Mouse (Mus musculus): ENCODE results near the gene Pex5l. TPM values are rescaled to one million over a fixed set of nuclear protein-coding genes. Genes with fewer than 3 reads are reported as not detected.
A peak's percentile ranks its signal among the peaks of the same experiment; 100 is the strongest.

Pex5l gene
- polyA plus RNA-seq, 1 experiment from 2014 or later: 1.0 TPM

- no peak overlapping the region for H3K9ac ChIP-seq (ENCODE audit: low read length)
- no peak overlapping the region for H3K4me2 ChIP-seq (ENCODE audit: low read length)
- no peak for ATAC-seq
- no peaks in the 10 kb centered on the region for H3K36me3 ChIP-seq (ENCODE audit: control insufficient read depth, insufficient read depth, low read length)
- no peaks in the 10 kb centered on the region for H3K9me3 ChIP-seq (replicated peaks; ENCODE audit: control insufficient read depth, low read length)
- no peak for DNase-seq (ENCODE audit: low spot score)
- no peak overlapping the region for H3K27ac ChIP-seq (ENCODE audit: low read depth, low read length)
- no peaks in the 10 kb centered on the region for H3K4me1 ChIP-seq (ENCODE audit: control insufficient read depth, insufficient read depth, low read length)
- H3K27me3 ChIP-seq (replicated peaks; ENCODE audit: control insufficient read depth, insufficient read depth, low read length): no peaks in the 10 kb centered on the region
- 75% methylated on average over 9 of the region's 9 CpGs for WGBS
- no peak overlapping the region for H3K4me3 ChIP-seq (ENCODE audit: low read depth, low read length)
Measured at GRCm38 (mm10) chr3:33098550-33099295, 44.3 kb downstream of the Pex5l start.

- WGBS: 63% methylated on average over 6 of the region's 6 CpGs
- Histone ChIP-seq H3K4me3 (ENCODE audit: low read depth, low read length) (no peak overlapping the region), H3K36me3 (ENCODE audit: control insufficient read depth, insufficient read depth, low read length) (no peaks in the 10 kb centered on the region), H3K9me3 (replicated peaks; ENCODE audit: control insufficient read depth, low read length) (no peaks in the 10 kb centered on the region), H3K9ac (ENCODE audit: low read length) (no peak overlapping the region), H3K27ac (ENCODE audit: low read depth, low read length) (no peak overlapping the region), H3K4me1 (ENCODE audit: control insufficient read depth, insufficient read depth, low read length) (peaks cover 3% of the 10 kb centered on the region; the same call in 1 of the 2 replicates), H3K4me2 (ENCODE audit: low read length) (no peak overlapping the region), H3K27me3 (replicated peaks; ENCODE audit: control insufficient read depth, insufficient read depth, low read length) (no peaks in the 10 kb centered on the region)
- ATAC-seq (no peak), DNase-seq (ENCODE audit: low spot score) (no peak)
Measured at GRCm38 (mm10) chr3:33093646-33094045, 49.4 kb downstream of the Pex5l start.

- no peaks in the 10 kb centered on the region for H3K27me3 ChIP-seq (replicated peaks; ENCODE audit: control insufficient read depth, insufficient read depth, low read length)
- no peaks in the 10 kb centered on the region for H3K36me3 ChIP-seq (ENCODE audit: control insufficient read depth, insufficient read depth, low read length)
- H3K4me3 ChIP-seq (ENCODE audit: low read depth, low read length): peak overlapping the region; percentile 0; the same call in 1 of the 2 replicates
- peaks cover 3% of the 10 kb centered on the region; the same call in 1 of the 2 replicates for H3K4me1 ChIP-seq (ENCODE audit: control insufficient read depth, insufficient read depth, low read length)
- WGBS: 4% methylated on average over 9 of the region's 9 CpGs
- no peaks in the 10 kb centered on the region for H3K9me3 ChIP-seq (replicated peaks; ENCODE audit: control insufficient read depth, low read length)
- H3K9ac ChIP-seq (ENCODE audit: low read length): no peak overlapping the region
- peak overlapping the region; percentile 40 for H3K4me2 ChIP-seq (ENCODE audit: low read length)
- peak; percentile 94 for ATAC-seq
- DNase-seq (ENCODE audit: low spot score): peak; percentile 66
- H3K27ac ChIP-seq (ENCODE audit: low read depth, low read length): no peak overlapping the region
Measured at GRCm38 (mm10) chr3:33090001-33090400, 53.0 kb downstream of the Pex5l start.

- H3K27ac ChIP-seq (ENCODE audit: low read depth, low read length): no peak overlapping the region
Measured at GRCm38 (mm10) chr3:33089470-33089869, 53.6 kb downstream of the Pex5l start.

GRCm38 (mm10) chr3:33088276-33088675 lies 54.8 kb downstream of the Pex5l start:
- H3K27ac ChIP-seq (ENCODE audit: low read depth, low read length): no peak overlapping the region
- H3K9me3 ChIP-seq (replicated peaks; ENCODE audit: control insufficient read depth, low read length): no peaks in the 10 kb centered on the region
- WGBS: 71% methylated on average over 4 of the region's 4 CpGs
- ATAC-seq: no peak
- no peak overlapping the region for H3K4me3 ChIP-seq (ENCODE audit: low read depth, low read length)
- no peaks in the 10 kb centered on the region for H3K36me3 ChIP-seq (ENCODE audit: control insufficient read depth, insufficient read depth, low read length)
- no peak for DNase-seq (ENCODE audit: low spot score)
- no peak overlapping the region for H3K9ac ChIP-seq (ENCODE audit: low read length)
- H3K4me1 ChIP-seq (ENCODE audit: control insufficient read depth, insufficient read depth, low read length): peaks cover 3% of the 10 kb centered on the region; the same call in 1 of the 2 replicates
- H3K27me3 ChIP-seq (replicated peaks; ENCODE audit: control insufficient read depth, insufficient read depth, low read length): no peaks in the 10 kb centered on the region
- no peak overlapping the region for H3K4me2 ChIP-seq (ENCODE audit: low read length)

More at GRCm38 (mm10) chr3:33089470-33089869, 53.6 kb downstream of the Pex5l start:
- Histone ChIP-seq H3K9ac (ENCODE audit: low read length) (no peak overlapping the region), H3K4me1 (ENCODE audit: control insufficient read depth, insufficient read depth, low read length) (peaks cover 3% of the 10 kb centered on the region; the same call in 1 of the 2 replicates), H3K9me3 (replicated peaks; ENCODE audit: control insufficient read depth, low read length) (no peaks in the 10 kb centered on the region), H3K36me3 (ENCODE audit: control insufficient read depth, insufficient read depth, low read length) (no peaks in the 10 kb centered on the region), H3K4me2 (ENCODE audit: low read length) (peak overlapping the region; percentile 40), H3K27me3 (replicated peaks; ENCODE audit: control insufficient read depth, insufficient read depth, low read length) (no peaks in the 10 kb centered on the region), H3K4me3 (ENCODE audit: low read depth, low read length) (peak overlapping the region; percentile 0; the same call in 1 of the 2 replicates)
- 27% methylated on average over 2 of the region's 2 CpGs for WGBS
- ATAC-seq: peak; percentile 49
- no peak for DNase-seq (ENCODE audit: low spot score)

GRCm38 (mm10) chr3:33082806-33083338 lies 60.2 kb downstream of the Pex5l start:
- H3K9ac ChIP-seq (ENCODE audit: low read length): no peak overlapping the region
- no peaks in the 10 kb centered on the region for H3K27me3 ChIP-seq (replicated peaks; ENCODE audit: control insufficient read depth, insufficient read depth, low read length)
- DNase-seq (ENCODE audit: low spot score) (no peak), ATAC-seq (no peak)
- H3K4me3 ChIP-seq (ENCODE audit: low read depth, low read length): no peak overlapping the region
- WGBS: 36% methylated on average over 8 of the region's 8 CpGs
- no peaks in the 10 kb centered on the region for H3K36me3 ChIP-seq (ENCODE audit: control insufficient read depth, insufficient read depth, low read length)
- no peaks in the 10 kb centered on the region for H3K4me1 ChIP-seq (ENCODE audit: control insufficient read depth, insufficient read depth, low read length)
- H3K27ac ChIP-seq (ENCODE audit: low read depth, low read length): no peak overlapping the region
- no peaks in the 10 kb centered on the region for H3K9me3 ChIP-seq (replicated peaks; ENCODE audit: control insufficient read depth, low read length)
- H3K4me2 ChIP-seq (ENCODE audit: low read length): no peak overlapping the region

- Histone ChIP-seq H3K4me2 (ENCODE audit: low read length) (no peak overlapping the region), H3K4me1 (ENCODE audit: control insufficient read depth, insufficient read depth, low read length) (no peaks in the 10 kb centered on the region), H3K27me3 (replicated peaks; ENCODE audit: control insufficient read depth, insufficient read depth, low read length) (no peaks in the 10 kb centered on the region), H3K9ac (ENCODE audit: low read length) (no peak overlapping the region), H3K36me3 (ENCODE audit: control insufficient read depth, insufficient read depth, low read length) (no peaks in the 10 kb centered on the region), H3K9me3 (replicated peaks; ENCODE audit: control insufficient read depth, low read length) (no peaks in the 10 kb centered on the region), H3K4me3 (ENCODE audit: low read depth, low read length) (no peak overlapping the region), H3K27ac (ENCODE audit: low read depth, low read length) (no peak overlapping the region)
- 88% methylated on average over 4 of the region's 4 CpGs for WGBS
- ATAC-seq (no peak), DNase-seq (ENCODE audit: low spot score) (no peak)
Measured at GRCm38 (mm10) chr3:33081793-33082192, 61.3 kb downstream of the Pex5l start.

- H3K27me3 ChIP-seq (replicated peaks; ENCODE audit: control insufficient read depth, insufficient read depth, low read length): no peaks in the 10 kb centered on the region
- no peak overlapping the region for H3K4me2 ChIP-seq (ENCODE audit: low read length)
- no peaks in the 10 kb centered on the region for H3K36me3 ChIP-seq (ENCODE audit: control insufficient read depth, insufficient read depth, low read length)
- no peak for ATAC-seq
- no peak overlapping the region for H3K9ac ChIP-seq (ENCODE audit: low read length)
- no peak for DNase-seq (ENCODE audit: low spot score)
- no peak overlapping the region for H3K4me3 ChIP-seq (ENCODE audit: low read depth, low read length)
- H3K4me1 ChIP-seq (ENCODE audit: control insufficient read depth, insufficient read depth, low read length): peaks cover 3% of the 10 kb centered on the region; the same call in 1 of the 2 replicates
- H3K27ac ChIP-seq (ENCODE audit: low read depth, low read length): no peak overlapping the region
- WGBS: 89% methylated on average over 1 of the region's 1 CpGs
- H3K9me3 ChIP-seq (replicated peaks; ENCODE audit: control insufficient read depth, low read length): no peaks in the 10 kb centered on the region
Measured at GRCm38 (mm10) chr3:33079658-33080057, 63.4 kb downstream of the Pex5l start.

GRCm38 (mm10) chr3:33079171-33079570 lies 63.9 kb downstream of the Pex5l start:
- no peaks in the 10 kb centered on the region for H3K9me3 ChIP-seq (replicated peaks; ENCODE audit: control insufficient read depth, low read length)
- H3K27me3 ChIP-seq (replicated peaks; ENCODE audit: control insufficient read depth, insufficient read depth, low read length): no peaks in the 10 kb centered on the region
- 80% methylated on average over 3 of the region's 3 CpGs for WGBS
- no peak overlapping the region for H3K4me2 ChIP-seq (ENCODE audit: low read length)
- no peak overlapping the region for H3K9ac ChIP-seq (ENCODE audit: low read length)
- H3K4me3 ChIP-seq (ENCODE audit: low read depth, low read length): no peak overlapping the region
- DNase-seq (ENCODE audit: low spot score) (no peak), ATAC-seq (no peak)
- H3K4me1 ChIP-seq (ENCODE audit: control insufficient read depth, insufficient read depth, low read length): peaks cover 8% of the 10 kb centered on the region; the same call in 1 of the 2 replicates
- H3K27ac ChIP-seq (ENCODE audit: low read depth, low read length): no peak overlapping the region
- no peaks in the 10 kb centered on the region for H3K36me3 ChIP-seq (ENCODE audit: control insufficient read depth, insufficient read depth, low read length)

Measured in forebrain, embryonic 14.5 days (tissue).